14 mouse cellular contexts compared by ENCODE assay signal in the genomic region with DNA sequence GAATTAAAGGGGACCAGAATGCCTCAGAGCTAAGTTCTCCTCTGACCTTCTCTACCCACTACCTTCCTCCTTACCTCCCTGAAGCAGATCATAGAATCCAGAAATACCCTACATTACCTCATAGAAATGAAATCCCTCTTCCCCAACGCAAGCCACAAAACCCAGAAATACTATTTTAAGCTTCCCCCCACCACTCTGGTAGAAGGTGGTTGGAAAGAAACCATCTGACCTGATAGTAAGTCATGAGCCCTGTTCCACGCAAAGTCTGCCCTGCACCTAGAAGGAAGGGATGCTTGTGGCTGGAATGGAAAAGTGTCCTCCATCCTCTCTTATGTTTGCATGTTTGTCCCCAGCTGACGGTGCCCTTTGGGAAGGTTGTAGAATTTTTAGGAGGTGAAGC.
"Had no signal": no experiment of that assay in that cellular context is flagged by ENCODE, and none has a peak within 500 bp of the region (broad histone marks: within the 10 kb centered on the region; RNA-seq: fewer than 3 reads in every experiment).

No protein-coding gene starts in this region.

- H3K36me3 ChIP-seq: midbrain, embryonic 10.5 days; midbrain, embryonic 12.5 days; midbrain, embryonic 15.5 days; neural tube, embryonic 12.5 days had no signal

- ATAC-seq: midbrain, embryonic 15.5 days had no signal

- DNase-seq: lung, adult 18-20 months; lung, embryonic 14.5 days; lung, postnatal 10 days; lung, postnatal 4 days; right cerebral cortex, postnatal 25 days; right cerebral cortex, postnatal 4 days; spleen, adult 18-20 months; thymus, adult 18-20 months; thymus, postnatal 14 days; thymus, postnatal 36 days had no signal

- H3K4me2 ChIP-seq: lung, embryonic 14.5 days; midbrain, embryonic 12.5 days; midbrain, embryonic 15.5 days; neural tube, embryonic 12.5 days had no signal

- H3K4me1 ChIP-seq: midbrain, embryonic 12.5 days; midbrain, embryonic 15.5 days; neural tube, embryonic 12.5 days had no signal

- H3K9ac ChIP-seq: lung, embryonic 14.5 days; midbrain, embryonic 12.5 days; midbrain, embryonic 15.5 days; neural tube, embryonic 12.5 days had no signal

- H3K4me3 ChIP-seq: midbrain, embryonic 10.5 days; midbrain, embryonic 12.5 days; midbrain, embryonic 15.5 days; neural tube, embryonic 12.5 days had no signal

- H3K9me3 ChIP-seq: midbrain, embryonic 10.5 days; midbrain, embryonic 12.5 days; midbrain, embryonic 15.5 days; neural tube, embryonic 12.5 days had no signal

- H3K27ac ChIP-seq: midbrain, embryonic 10.5 days; midbrain, embryonic 12.5 days; midbrain, embryonic 15.5 days; neural tube, embryonic 12.5 days had no signal

- H3K27me3 ChIP-seq: midbrain, embryonic 12.5 days; midbrain, embryonic 15.5 days; neural tube, embryonic 12.5 days had no signal
